Mouse (Mus musculus): Measurements from ENCODE around the gene Stat4. TPM values are rescaled to one million over a fixed set of nuclear protein-coding genes. Genes with fewer than 3 reads are reported as not detected.

The Stat4 gene
- polyA plus RNA-seq, 1 experiment from 2014 or later, result 0.47 TPM

Other genes with a start within 250 kb of the Stat4 start
- 60.4 and 93.1 TPM in 2 replicates for gene Myo1b, start 71.1 kb upstream of the Stat4 start, polyA plus RNA-seq (2014; fragmentation: Nextera tagmentation; extraction: Ambion mirVana)
- gene Stat1, start 132.3 kb downstream of the Stat4 start, polyA plus RNA-seq (2014; fragmentation: Nextera tagmentation; extraction: Ambion mirVana), result 9.0 and 22.2 TPM in 2 replicates
- gene Gls, start 246.1 kb downstream of the Stat4 start, polyA plus RNA-seq (2014; fragmentation: Nextera tagmentation; extraction: Ambion mirVana), result 67.1 and 73.0 TPM in 2 replicates

Measured in midbrain, embryonic 14.5 days (tissue).